Mouse (Mus musculus): ENCODE measurements around the gene Cntfr. TPM values are rescaled to one million over a fixed set of nuclear protein-coding genes. Genes with fewer than 3 reads are reported as not detected.
"Not testable (repeated sequence)": the region's sequence is repeated elsewhere in the genome, so short reads cannot be mapped to it uniquely, and the experiment has no call there.

The Cntfr gene
- 6.7 TPM for polyA plus RNA-seq (2021)

DNA sequence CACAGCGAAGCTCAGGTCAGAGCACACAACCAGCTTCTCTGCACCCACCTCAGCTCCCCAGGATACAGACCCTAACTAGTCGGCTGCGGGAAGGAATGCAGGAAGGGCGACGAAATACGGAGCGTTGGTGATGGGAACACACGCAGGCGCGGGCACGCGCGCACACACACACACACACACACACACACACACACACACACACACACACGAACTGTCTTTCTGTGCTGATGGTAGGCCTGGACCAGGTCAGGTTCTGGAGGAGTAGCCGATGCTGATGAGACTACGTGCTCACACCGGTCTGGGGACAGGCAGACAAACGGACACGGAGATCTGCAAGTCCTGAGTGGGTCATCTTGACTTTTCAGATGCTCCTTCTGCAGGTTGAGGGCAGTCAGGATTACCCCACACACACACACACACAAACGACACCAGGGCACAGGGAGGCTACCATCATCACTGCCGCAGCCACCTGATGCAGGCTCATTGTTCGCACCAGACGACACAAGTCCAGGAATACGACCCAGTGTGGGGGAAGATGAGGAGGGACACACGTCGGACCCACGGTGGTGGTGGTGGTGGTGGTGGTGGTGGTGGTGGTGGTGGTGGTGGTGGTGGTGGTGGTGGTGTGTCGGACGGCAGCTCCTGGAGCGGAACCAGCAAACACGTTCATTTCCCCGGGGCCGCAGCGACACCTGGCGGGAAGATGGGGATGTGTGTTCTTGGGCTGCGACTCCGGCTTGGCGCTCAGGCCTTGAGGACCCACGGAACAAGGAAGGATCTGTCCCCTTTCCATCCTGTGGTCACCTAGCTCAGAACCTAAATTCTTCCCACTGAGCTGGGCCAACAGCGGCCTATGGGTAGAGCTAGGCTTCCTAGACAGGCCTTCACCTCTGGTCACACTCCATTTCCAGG lies at the start of gene Cntfr:
Gene Cntfr, minus strand, starts transcription at position 160 of the 912 bp plus-strand sequence.
- DNase-seq (ENCODE audit: low read depth, low spot score); ATAC-seq; H3K27me3 ChIP-seq; in situ Hi-C loops (cut with MboI; ENCODE audit: low pct_unique_long_range_greater_than_20kb); CTCF ChIA-PET; POLR2A ChIA-PET: not testable (repeated sequence)

DNA sequence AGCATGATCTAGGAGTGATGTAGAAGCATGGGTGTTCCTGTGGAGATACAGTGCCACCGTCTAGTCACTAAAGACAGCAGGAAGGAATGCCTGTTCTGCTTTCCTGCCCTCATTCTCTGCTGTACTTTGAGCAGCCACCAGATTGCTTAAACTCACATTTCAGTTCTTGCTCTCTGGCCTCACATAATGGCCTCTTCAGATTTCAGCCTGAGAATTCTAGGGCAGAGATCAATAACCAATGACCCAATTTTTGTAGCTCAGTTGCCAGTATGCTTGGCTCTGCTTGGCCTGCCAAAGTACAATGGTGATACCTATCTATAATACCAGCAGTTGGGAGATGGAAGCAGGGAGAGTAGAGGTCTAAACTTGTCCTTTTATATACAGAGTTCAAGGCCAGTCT lies 48.1 kb upstream of the Cntfr start:
- ChIA-PET CTCF (no interaction called here), POLR2A (interaction anchor here (0.6 kb wide), 1 partner anchor 37 kb away, joined by 3 read pairs; no protein-coding TSS in a partner anchor)
- no peak for TF ChIP-seq CTCF (IDR thresholded peaks at IDR 0.05)
- in situ Hi-C loops (cut with MboI; ENCODE audit: low pct_unique_long_range_greater_than_20kb): no loop called here
- ATAC-seq (no peak), DNase-seq (ENCODE audit: low read depth, low spot score) (no peak)
- no peaks in the 10 kb centered on the region for H3K27me3 ChIP-seq

DNA sequence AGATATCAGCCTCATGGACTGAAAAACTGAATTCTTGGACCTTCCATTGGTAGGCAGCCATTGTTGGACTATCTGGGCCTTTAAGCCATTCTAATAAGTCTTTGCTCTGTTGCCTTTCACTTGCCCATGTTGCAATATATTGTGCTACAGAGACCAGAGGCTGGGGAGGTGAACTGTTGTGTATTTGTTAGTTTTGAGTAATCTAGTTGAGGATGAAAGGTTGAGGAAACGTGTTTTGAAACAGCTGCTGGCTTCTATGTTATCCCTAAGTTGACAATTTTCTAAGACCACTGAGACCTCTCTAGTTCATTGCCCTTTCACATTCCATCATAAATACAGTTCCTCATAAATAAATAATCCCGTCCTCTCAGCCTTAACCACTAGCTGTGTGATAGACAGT lies 47.2 kb upstream of the Cntfr start:
- no peak for TF ChIP-seq CTCF (IDR thresholded peaks at IDR 0.05)
- CTCF ChIA-PET: no interaction called here
- in situ Hi-C loops (cut with MboI; ENCODE audit: low pct_unique_long_range_greater_than_20kb): no loop called here
- DNase-seq (ENCODE audit: low read depth, low spot score) (no peak), ATAC-seq (no peak)
- no peaks in the 10 kb centered on the region for H3K27me3 ChIP-seq
- POLR2A ChIA-PET: no interaction called here

DNA sequence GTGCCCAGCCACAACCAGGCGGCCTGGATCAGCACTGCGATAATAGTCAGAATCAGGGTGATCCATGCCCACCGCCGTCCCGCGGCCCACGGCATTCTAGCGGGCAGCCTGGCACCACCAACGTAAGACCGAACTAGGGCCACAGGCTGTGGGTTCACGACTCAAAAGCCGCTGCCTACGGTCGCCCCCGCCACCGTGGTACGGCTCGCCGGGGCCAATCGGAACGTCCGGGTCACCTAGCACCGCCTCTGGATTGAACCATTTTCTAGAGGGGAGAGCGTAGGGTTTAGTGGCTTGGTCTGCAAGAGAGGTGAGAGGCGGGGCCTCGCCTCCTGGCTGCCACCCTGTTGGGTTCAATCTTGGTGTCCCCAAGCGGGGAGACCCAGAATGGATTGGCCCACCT lies 44.3 kb upstream of the Cntfr start:
- TF ChIP-seq CTCF (IDR thresholded peaks at IDR 0.05): no peak
- no peaks in the 10 kb centered on the region for H3K27me3 ChIP-seq
- in situ Hi-C loops (cut with MboI; ENCODE audit: low pct_unique_long_range_greater_than_20kb): no loop called here
- ATAC-seq (peak; percentile 97), DNase-seq (ENCODE audit: low read depth, low spot score) (peak; percentile 54)
- POLR2A ChIA-PET: interaction anchor here (1.0 kb wide), 1 partner anchor 28 kb away, joined by 3 read pairs; the partner anchor contains the start of gene Rpp25l
- CTCF ChIA-PET: interaction anchor here (0.7 to 2.3 kb wide), 4 partner anchors 12 to 292 kb away, joined by 3 to 8 read pairs (median 5); no protein-coding TSS in a partner anchor

DNA sequence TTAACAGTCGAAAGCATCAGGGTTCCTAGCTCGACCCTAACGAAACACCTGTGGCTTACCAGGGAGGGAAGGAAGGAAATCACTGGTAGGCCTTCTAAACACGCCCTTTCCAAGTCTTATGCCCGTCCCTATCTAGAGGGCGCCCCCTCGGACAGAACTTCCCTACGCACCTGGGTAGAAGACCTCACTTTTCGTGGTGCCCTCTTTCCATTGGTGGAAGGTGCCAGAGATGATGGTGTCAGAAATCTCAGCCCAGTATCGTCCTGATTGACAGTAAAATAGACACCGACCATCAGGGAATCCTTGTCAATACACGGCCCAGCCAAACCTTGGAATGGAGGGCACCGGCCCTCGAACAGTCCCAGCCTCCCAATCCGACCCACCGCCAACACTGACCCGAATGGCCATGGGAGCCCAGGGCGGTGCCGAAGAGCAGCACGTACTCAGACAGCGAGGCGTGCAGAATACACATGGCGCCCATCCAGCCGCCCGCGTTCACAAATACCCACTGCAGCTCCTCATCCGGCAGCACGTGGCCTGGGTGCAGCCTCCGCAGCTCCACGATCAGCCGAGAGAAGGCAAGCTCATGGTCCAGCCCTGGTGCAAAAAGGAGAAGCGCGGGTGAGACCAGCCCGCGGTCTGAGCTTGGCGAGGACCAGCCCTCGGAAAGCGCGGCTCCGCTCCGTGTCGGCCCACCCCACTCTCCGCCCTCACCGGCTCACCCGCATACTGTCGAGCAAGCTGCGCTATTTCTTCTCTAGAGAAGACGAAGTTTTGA lies 43.7 kb upstream of the Cntfr start:
- no peaks in the 10 kb centered on the region for H3K27me3 ChIP-seq
- no peak for DNase-seq (ENCODE audit: low read depth, low spot score)
- ChIA-PET POLR2A (interaction anchor here (1.0 kb wide), 1 partner anchor 27 kb away, joined by 3 read pairs; the partner anchor contains the start of gene Rpp25l), CTCF (interaction anchor here (1.2 to 2.3 kb wide), 3 partner anchors 13 to 26 kb away, joined by 3 to 8 read pairs (median 7); no protein-coding TSS in a partner anchor)
- peak; percentile 72 for ATAC-seq
- in situ Hi-C loops (cut with MboI; ENCODE audit: low pct_unique_long_range_greater_than_20kb): no loop called here
- peak; percentile 49 for TF ChIP-seq CTCF (IDR thresholded peaks at IDR 0.05)

DNA sequence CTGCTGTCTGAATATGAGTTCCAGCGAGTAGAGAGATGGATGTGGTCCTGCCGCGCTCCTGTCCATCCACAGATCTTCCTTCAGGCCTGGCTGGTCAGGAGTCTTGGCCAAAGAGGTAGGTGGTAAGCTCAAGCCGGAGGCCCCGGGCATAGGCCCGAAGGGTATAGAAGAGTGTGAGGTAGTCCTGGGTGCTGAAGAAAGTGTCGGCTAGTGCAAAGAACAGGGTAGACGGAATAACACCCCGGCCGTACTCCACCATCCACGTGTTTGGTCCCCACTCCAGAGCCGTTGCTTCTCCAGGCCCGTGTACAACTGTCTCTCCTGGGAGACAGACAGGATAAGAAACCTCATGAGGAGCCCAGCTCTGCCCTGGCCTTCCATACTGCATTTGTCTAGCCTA lies 42.4 kb upstream of the Cntfr start:
- in situ Hi-C loops (cut with MboI; ENCODE audit: low pct_unique_long_range_greater_than_20kb): no loop called here
- no peak for ATAC-seq

DNA sequence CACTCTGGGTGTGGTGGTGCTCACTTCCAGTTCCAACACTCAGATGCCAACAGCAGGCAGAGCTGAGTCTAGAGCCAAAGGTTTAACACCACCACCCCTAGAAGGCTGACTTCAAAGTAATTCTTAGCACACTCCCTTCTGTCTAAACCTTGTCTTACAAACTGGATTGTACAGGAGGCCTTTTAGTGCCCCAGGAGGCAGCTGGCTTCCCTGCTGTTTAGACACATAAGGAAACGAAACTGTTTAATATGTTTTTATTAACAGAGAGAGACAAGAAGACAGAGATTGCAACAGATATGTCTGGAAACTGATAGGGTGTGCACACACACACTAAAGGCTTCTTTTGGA lies 41.3 kb upstream of the Cntfr start:
- no peaks in the 10 kb centered on the region for H3K27me3 ChIP-seq
- DNase-seq (ENCODE audit: low read depth, low spot score): no peak
- TF ChIP-seq CTCF (IDR thresholded peaks at IDR 0.05): no peak
- in situ Hi-C loops (cut with MboI; ENCODE audit: low pct_unique_long_range_greater_than_20kb): no loop called here
- ChIA-PET CTCF (interaction anchor here (2.8 kb wide), 1 partner anchor 24 kb away, joined by 40 read pairs; the partner anchor contains the start of gene Rpp25l), POLR2A (interaction anchor here (1.5 kb wide), 1 partner anchor 22 kb away, joined by 3 read pairs; no protein-coding TSS in a partner anchor)
- ATAC-seq: no peak

More for the DNA sequence above, 42.4 kb upstream of the Cntfr start:
- H3K27me3 ChIP-seq: no peaks in the 10 kb centered on the region
- TF ChIP-seq CTCF (IDR thresholded peaks at IDR 0.05): no peak
- CTCF ChIA-PET: interaction anchor here (1.0 to 2.8 kb wide), 3 partner anchors 23 to 31 kb away, joined by 3 to 40 read pairs (median 8); partner anchors contain the start of gene Rpp25l
- DNase-seq (ENCODE audit: low read depth, low spot score): no peak
- POLR2A ChIA-PET: no interaction called here

DNA sequence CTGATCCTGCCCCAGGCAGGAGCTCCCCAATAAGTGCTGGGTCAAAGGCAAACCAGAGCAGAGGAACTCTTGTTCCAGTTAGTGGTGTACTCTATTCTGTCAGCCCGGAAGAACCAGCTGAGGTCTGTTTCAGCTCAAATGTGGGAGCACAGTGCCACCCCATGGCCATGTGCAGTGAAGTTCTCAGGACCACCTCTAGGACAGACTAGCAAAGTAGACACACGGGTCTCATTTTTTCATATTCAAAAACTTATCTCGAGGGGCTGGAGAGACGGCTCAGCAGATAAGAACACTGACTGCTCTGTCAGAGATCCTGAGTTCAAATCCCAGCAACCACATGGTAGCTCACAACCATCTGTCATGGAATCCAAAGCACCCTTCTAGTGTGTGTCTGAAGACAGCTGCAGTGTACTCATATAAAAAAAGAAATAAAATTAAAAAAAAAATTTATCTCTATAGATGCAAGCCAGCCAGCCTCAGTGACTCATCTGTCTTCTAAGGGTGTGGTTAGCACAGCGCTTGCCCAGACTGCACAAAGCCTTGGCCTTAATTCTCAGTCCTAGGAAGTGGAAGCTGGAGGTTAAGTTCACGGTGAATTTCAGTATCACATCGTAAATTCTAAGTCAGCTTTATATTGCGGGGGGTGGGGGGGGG lies 40.8 kb upstream of the Cntfr start:
- in situ Hi-C loops (cut with MboI; ENCODE audit: low pct_unique_long_range_greater_than_20kb): no loop called here
- no peaks in the 10 kb centered on the region for H3K27me3 ChIP-seq
- POLR2A ChIA-PET: interaction anchor here (1.2 to 1.5 kb wide), 2 partner anchors 21 to 23 kb away, joined by 3 read pairs; no protein-coding TSS in a partner anchor
- ATAC-seq (no peak), DNase-seq (ENCODE audit: low read depth, low spot score) (no peak)
- CTCF ChIA-PET: interaction anchor here (0.7 to 2.8 kb wide), 5 partner anchors 18 to 215 kb away, joined by 3 to 40 read pairs (median 4); partner anchors contain the start of gene Rpp25l
- TF ChIP-seq CTCF (IDR thresholded peaks at IDR 0.05): peak; percentile 73

DNA sequence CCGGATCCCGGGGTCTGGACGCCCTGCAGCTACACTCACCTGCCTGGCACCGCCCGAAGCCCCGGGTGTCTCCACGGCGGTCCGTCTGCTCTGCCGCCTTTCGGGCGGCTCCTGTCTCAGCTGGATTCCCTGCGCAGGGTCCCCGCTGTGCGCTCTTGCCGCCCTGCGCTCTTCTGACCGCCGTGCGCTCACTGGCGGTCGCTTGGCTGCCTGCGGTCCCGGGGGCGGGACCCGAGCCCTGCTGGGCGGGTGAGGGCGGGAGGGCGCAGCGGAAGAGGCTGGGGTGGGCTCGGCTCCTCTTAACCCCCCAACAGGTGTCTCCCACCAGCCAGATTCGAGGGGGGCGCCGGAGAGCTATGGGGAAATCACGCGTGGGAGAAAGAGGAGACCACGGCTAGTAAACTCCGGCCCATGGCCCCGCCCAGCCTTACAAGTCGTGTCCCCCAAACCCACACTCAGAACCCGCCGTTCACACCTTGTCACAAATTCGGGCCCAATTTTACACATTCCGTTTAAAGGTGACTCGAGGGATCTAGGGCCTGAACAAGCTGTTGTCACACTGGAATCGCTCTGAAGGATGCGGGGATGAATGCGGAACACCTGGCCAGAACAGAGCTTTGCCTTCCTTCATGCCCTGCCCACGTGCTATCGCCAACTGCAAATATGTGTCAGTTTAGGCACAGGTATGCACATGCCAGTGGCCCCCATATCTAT lies 34.3 kb upstream of the Cntfr start, which contains the start of gene Arid3c:
Gene Arid3c, minus strand, starts transcription at position 91 of the 714 bp plus-strand sequence.
- ChIA-PET POLR2A (no interaction called here), CTCF (no interaction called here)
- DNase-seq (ENCODE audit: low read depth, low spot score) (no peak), ATAC-seq (no peak)
- in situ Hi-C loops (cut with MboI; ENCODE audit: low pct_unique_long_range_greater_than_20kb): no loop called here
- no peak for TF ChIP-seq CTCF (IDR thresholded peaks at IDR 0.05)
- peaks cover 25% of the 10 kb centered on the region for H3K27me3 ChIP-seq

Measured in Patski (cell line).